ENCODE assay signal across 11 mouse cellular contexts in the genomic region with DNA sequence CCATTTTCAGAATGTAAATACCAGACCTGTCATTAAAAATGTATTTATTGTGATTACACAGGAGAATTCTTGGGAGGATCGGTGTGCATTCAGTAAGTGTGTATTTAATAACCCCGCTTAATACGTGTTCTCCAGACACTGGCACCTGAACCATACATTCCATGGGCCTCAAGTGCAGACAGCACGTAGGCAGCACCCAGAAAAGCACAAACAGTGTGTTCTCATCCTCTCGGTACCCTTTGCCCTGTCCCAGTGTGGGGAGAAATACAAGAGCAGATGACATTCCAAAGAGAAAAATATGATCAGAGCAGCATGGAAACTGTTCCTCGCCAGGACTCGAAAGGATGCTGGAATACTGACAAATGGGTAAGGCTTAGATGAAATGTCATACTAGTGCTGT. TPM values are rescaled to one million over a fixed set of nuclear protein-coding genes. Genes with fewer than 3 reads are reported as not detected.
A peak's percentile ranks its signal among the peaks of the same experiment; 100 is the strongest.
DNase-seq lines count a peak whose midpoint lies in the region; ATAC-seq and TF ChIP-seq lines count a peak whose summit lies in the region.
"Had no signal": no experiment of that assay in that cellular context is flagged by ENCODE, and none has a peak within 500 bp of the region (broad histone marks: within the 10 kb centered on the region; RNA-seq: fewer than 3 reads in every experiment).

No protein-coding gene starts in this region.

- 79% methylated on average over 7 of the region's 7 CpGs for WGBS in heart, postnatal 0 days
- WGBS in neural tube, embryonic 13.5 days: 49% methylated on average over 7 of the region's 7 CpGs
- WGBS in midbrain, embryonic 10.5 days: 82% methylated on average over 7 of the region's 7 CpGs

- H3K4me3 ChIP-seq in heart, postnatal 0 days (ENCODE audit: low read depth, low read length): no peak overlapping the region
- H3K4me3 ChIP-seq in neural tube, embryonic 13.5 days: no peak overlapping the region
- no peak overlapping the region for H3K4me3 ChIP-seq in midbrain, embryonic 10.5 days

- no peak for DNase-seq in heart, postnatal 0 days (ENCODE audit: low spot score)
- DNase-seq in heart, postnatal 36 days: no peak
- no peak for DNase-seq in neural tube, embryonic 10.5 days (ENCODE audit: extremely low spot score, low spot score)
- no peak for DNase-seq in midbrain, embryonic 10.5 days (ENCODE audit: low spot score)
- no peak for DNase-seq in thymus, postnatal 25 days
- DNase-seq: gastrocnemius, postnatal 25 days; kidney, adult 2 months; lung, adult 18-20 months had no signal

- H3K27me3 ChIP-seq in heart, postnatal 0 days (ENCODE audit: control insufficient read depth, insufficient read depth, low read length): no peaks in the 10 kb centered on the region
- H3K27me3 ChIP-seq in neural tube, embryonic 13.5 days: no peaks in the 10 kb centered on the region; the same call in 1 of the 2 replicates
- no peaks in the 10 kb centered on the region for H3K27me3 ChIP-seq in midbrain, embryonic 10.5 days (ENCODE audit: low read depth, poor library complexity, severe bottlenecking)

- intact Hi-C loops in heart, postnatal 36 days (cut with DNase I): no loop called here

- no peak for TF ChIP-seq CTCF in heart, postnatal 0 days (IDR thresholded peaks at IDR 0.05; ENCODE audit: low read depth)

- no peak overlapping the region for H3K4me2 ChIP-seq in heart, postnatal 0 days (ENCODE audit: low read depth, low read length)
- no peak overlapping the region for H3K4me2 ChIP-seq in neural tube, embryonic 13.5 days

- no peaks in the 10 kb centered on the region for H3K4me1 ChIP-seq in heart, postnatal 0 days (ENCODE audit: control insufficient read depth, insufficient read depth)
- H3K4me1 ChIP-seq in neural tube, embryonic 13.5 days (replicated peaks): peaks cover 70% of the 10 kb centered on the region
- H3K4me1 ChIP-seq in midbrain, embryonic 10.5 days: peaks cover 80% of the 10 kb centered on the region

- no peaks in the 10 kb centered on the region for H3K9me3 ChIP-seq in heart, postnatal 0 days (replicated peaks; ENCODE audit: control insufficient read depth, low read length)
- no peaks in the 10 kb centered on the region for H3K9me3 ChIP-seq in neural tube, embryonic 13.5 days
- no peaks in the 10 kb centered on the region for H3K9me3 ChIP-seq in midbrain, embryonic 10.5 days (replicated peaks)

- peak overlapping the region; percentile 33; the same call in 1 of the 2 replicates for H3K27ac ChIP-seq in heart, postnatal 0 days (ENCODE audit: low read depth)
- peak overlapping the region; percentile 34 for H3K27ac ChIP-seq in neural tube, embryonic 13.5 days (replicated peaks)
- H3K27ac ChIP-seq in midbrain, embryonic 10.5 days (replicated peaks): peak overlapping the region; percentile 76

- H3K9ac ChIP-seq in heart, postnatal 0 days (replicated peaks; ENCODE audit: low read depth, low read length): no peak overlapping the region
- peak overlapping the region; percentile 41; the same call in 1 of the 2 replicates for H3K9ac ChIP-seq in neural tube, embryonic 13.5 days

- TF ChIP-seq EP300 in heart, postnatal 0 days (IDR thresholded peaks at IDR 0.05; ENCODE audit: low read depth): no peak

- no peak for ATAC-seq in heart, postnatal 0 days (ENCODE audit: insufficient read depth, low read depth)
- no peak for ATAC-seq in neural tube, embryonic 13.5 days (ENCODE audit: low read depth)
- no peak for ATAC-seq in megakaryocyte, adult 5-6 weeks (ENCODE audit: poor library complexity, severe bottlenecking)

- H3K36me3 ChIP-seq in heart, postnatal 0 days (replicated peaks; ENCODE audit: control insufficient read depth, insufficient read depth, low read length): no peaks in the 10 kb centered on the region
- no peaks in the 10 kb centered on the region for H3K36me3 ChIP-seq in neural tube, embryonic 13.5 days
- H3K36me3 ChIP-seq in midbrain, embryonic 10.5 days: no peaks in the 10 kb centered on the region

RNA-seq across cellular contexts. Expression of a gene that starts 22.0 kb away (rescaled TPM):
- total RNA-seq in heart, postnatal 0 days (2014; rRNA removed; ENCODE audit: low replicate concordance): 1.4 TPM in 1 of 2 replicates, not detected in the other
- 0.05 TPM in 1 of 2 replicates, not detected in the other for polyA plus RNA-seq in heart, postnatal 0 days (2015; fragmentation: Nextera tagmentation; extraction: Ambion mirVana)
- not detected for total RNA-seq in heart, postnatal 36 days (2021)
- polyA plus RNA-seq in neural tube, embryonic 13.5 days (2015; fragmentation: Nextera tagmentation; extraction: Ambion mirVana): 0.07 TPM in 1 of 2 replicates, not detected in the other
- not detected in 2 replicates for polyA plus RNA-seq in midbrain, embryonic 10.5 days (2016; fragmentation: Nextera tagmentation; extraction: Ambion mirVana)
- total RNA-seq in megakaryocyte, adult 5-6 weeks (2015): not detected in 2 replicates
- total RNA-seq in megakaryocyte, adult 5-6 weeks (2017): not detected in 2 replicates
- total RNA-seq: gastrocnemius, postnatal 25 days; left cerebral cortex, adult 8-10 months had no signal
- polyA plus RNA-seq: kidney, adult 2 months had no signal
